Mouse (Mus musculus) kidney, adult 2 months (tissue): ENCODE measurements around the gene Ap2b1. TPM values are rescaled to one million over a fixed set of nuclear protein-coding genes. Genes with fewer than 3 reads are reported as not detected.

Experiments
- DNase-seq: peaks from one replicate; pipeline ENCODE4 v3.0.0; 2021
- H3K27ac ChIP-seq: fragments of 200-500 bp; 2 replicates; pipeline ENCODE4 v1.5.1; 2012; ENCODE audit warnings: low read depth, low read length, control low read depth, inconsistent platforms; ENCODE audit not compliant: insufficient read depth
- H3K27me3 ChIP-seq: fragments of 200-500 bp; replicated peaks from 2 replicates; pipeline ENCODE4 v1.6.1; 2012; ENCODE audit warnings: mild to moderate bottlenecking, moderate library complexity, low read length, inconsistent platforms; ENCODE audit not compliant: control insufficient read depth, insufficient read depth
- H3K36me3 ChIP-seq: fragments of 200-500 bp; 2 replicates; pipeline ENCODE4 v1.6.1; 2012; ENCODE audit warnings: mild to moderate bottlenecking, moderate library complexity, low read length, inconsistent platforms; ENCODE audit not compliant: control insufficient read depth, insufficient read depth
- H3K4me1 ChIP-seq: fragments of 200-500 bp; 2 replicates; pipeline ENCODE4 v1.6.1; 2011; ENCODE audit warnings: low read length; ENCODE audit not compliant: control insufficient read depth, insufficient read depth
- H3K4me3 ChIP-seq: fragments of 200-500 bp; 2 replicates; pipeline ENCODE4 v1.5.1; 2011; ENCODE audit warnings: mild to moderate bottlenecking, low read depth, low read length, control low read depth; ENCODE audit not compliant: insufficient read depth
- CTCF ChIP-seq: fragments of 200-500 bp; conservative IDR thresholded peaks from 2 replicates; pipeline ENCODE4 v1.5.1; 2011; ENCODE audit warnings: low read depth, mild to moderate bottlenecking, control low read depth, low read length, moderate library complexity, mixed read lengths; ENCODE audit not compliant: insufficient read depth, insufficient read length
- POLR2A ChIP-seq: fragments of 200-500 bp; IDR thresholded peaks from one replicate; pipeline ENCODE4 v1.6.1; 2011; ENCODE audit warnings: low read depth, low read length, control low read depth
- WGBS: fragments of 180-500 bp; shearing (Covaris S2); methylation state at CpG from one replicate; pipeline ENCODE4 v1.1.7; 2018; 5-methylcytosine and 5-hydroxymethylcytosine counted together
- polyA plus RNA-seq: library from polyadenylated mRNA; depleted of rRNA; stranded (reverse); fragments of >200 nt; gene quantifications from 2 replicates; pipeline ENCODE4 v1.2.3, GENCODE M21; 2012

Ap2b1 gene
- polyA plus RNA-seq, 1 experiment, result 37.4 TPM

DNA sequence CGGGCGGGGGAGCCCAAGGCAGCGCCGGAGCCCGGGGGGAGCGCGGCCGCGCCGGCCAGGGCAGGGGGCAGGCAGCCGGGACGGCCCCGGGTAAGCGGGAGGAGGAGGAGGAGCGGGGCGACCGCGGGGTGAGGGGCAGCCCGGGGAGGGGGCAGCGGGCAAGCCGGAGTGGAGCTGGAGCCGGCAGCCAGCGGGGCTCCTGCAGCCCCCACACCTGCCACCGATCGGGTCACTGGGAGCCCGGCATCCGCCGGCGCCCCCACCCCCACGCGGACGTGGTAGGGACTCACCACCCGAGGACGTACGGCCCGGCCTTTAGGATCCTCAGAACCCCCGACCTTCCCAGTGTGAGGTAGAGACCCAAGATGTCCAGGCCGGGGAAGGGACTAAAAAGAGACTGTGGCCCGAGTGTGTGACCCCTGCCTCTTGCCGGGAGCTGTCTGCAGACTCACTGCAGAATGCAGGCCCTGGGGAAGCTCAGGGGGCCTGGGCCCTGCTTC is 111.0 kb downstream of the Ap2b1 start:
- DNase-seq, result no peak
- 5% methylated on average over 39 of the region's 40 CpGs for WGBS
- no peak for TF ChIP-seq CTCF

DNA sequence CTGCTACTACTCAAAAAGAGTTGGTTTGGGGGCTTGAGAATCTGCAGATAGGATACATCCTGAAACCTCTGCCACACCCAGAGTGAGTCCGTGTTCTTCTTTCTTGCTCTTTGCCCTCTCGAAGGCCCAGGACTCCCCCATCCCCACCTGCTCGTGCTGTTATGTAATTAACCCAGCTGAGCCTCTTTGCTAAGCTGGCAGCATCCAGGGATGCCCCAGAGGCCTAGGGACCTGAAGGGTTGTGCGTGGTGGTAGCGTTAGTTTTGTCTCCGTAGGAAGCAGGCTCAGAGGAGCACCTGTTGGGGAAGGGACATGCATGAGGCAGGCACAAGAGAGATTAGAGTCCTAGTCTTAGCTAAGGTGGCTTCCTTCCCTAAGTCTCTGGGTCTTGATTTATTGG is 111.7 kb downstream of the Ap2b1 start:
- Histone ChIP-seq H3K27me3 (no peaks in the 10 kb centered on the region), H3K27ac (no peak overlapping the region), H3K4me1 (no peaks in the 10 kb centered on the region; the same call in 1 of the 2 replicates), H3K36me3 (no peaks in the 10 kb centered on the region), H3K4me3 (no peak overlapping the region)
- no peak for DNase-seq
- TF ChIP-seq POLR2A, result no peak
- WGBS, result 71% methylated on average over 6 of the region's 6 CpGs

More for the DNA sequence above, 111.0 kb downstream of the Ap2b1 start:
- H3K36me3 ChIP-seq, result no peaks in the 10 kb centered on the region
- H3K27ac ChIP-seq, result no peak overlapping the region
- no peaks in the 10 kb centered on the region; the same call in 1 of the 2 replicates for H3K4me1 ChIP-seq
- H3K4me3 ChIP-seq, result peak overlapping the region; percentile 28; the same call in 1 of the 2 replicates
- no peaks in the 10 kb centered on the region for H3K27me3 ChIP-seq

DNA sequence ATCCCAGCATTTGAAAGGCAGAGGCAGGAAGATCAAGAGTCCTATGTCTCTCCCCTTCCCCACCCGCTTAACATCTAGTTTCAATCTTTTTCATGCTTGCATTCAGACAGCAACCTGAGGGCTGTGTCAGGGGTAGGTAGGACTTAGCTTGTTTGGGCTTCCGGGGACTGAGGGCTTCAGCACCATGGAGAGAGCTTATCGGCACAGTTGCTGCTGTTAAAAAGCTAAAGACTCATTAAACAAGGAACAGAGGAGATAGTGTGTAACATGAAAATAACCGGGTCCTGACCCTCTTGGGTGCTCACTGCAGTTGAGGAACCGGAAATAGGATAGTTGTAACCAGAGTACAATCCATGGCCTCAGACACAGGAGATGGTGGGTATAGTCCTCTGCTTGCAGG is 118.3 kb downstream of the Ap2b1 start:
- Histone ChIP-seq H3K27ac (no peak overlapping the region), H3K36me3 (no peaks in the 10 kb centered on the region), H3K4me3 (no peak overlapping the region), H3K4me1 (no peaks in the 10 kb centered on the region), H3K27me3 (0 out of 2 replicates have a peak, but pooled peaks cover 1% of the 10 kb centered on the region)
- peak; percentile 67 for DNase-seq
- 3% methylated on average over 5 of the region's 5 CpGs for WGBS
- no peak for TF ChIP-seq CTCF
- TF ChIP-seq POLR2A, result no peak

DNA sequence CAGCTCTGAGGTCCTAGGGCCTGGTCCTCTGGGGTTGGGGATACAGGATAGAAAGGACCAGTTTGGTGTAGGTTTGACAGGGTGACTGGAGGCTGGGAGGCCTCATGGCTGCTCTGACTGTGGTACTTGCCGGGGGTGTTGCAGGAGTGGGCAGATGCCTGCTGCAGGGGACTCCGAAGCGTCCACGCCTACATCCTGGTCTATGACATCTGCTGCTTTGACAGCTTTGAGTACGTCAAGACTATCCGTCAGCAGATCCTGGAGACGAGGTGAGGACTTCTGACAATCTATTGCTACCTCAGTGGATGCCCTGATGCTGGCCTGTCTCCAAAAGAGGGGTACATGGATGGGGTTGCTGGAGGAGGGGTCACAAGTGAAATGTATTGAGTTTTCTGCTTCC is 118.9 kb downstream of the Ap2b1 start:
- no peaks in the 10 kb centered on the region for H3K4me1 ChIP-seq
- no peaks in the 10 kb centered on the region for H3K36me3 ChIP-seq
- WGBS, result 81% methylated on average over 7 of the region's 7 CpGs
- H3K4me3 ChIP-seq, result no peak overlapping the region
- H3K27me3 ChIP-seq, result 0 out of 2 replicates have a peak, but pooled peaks cover 1% of the 10 kb centered on the region
- no peak for TF ChIP-seq CTCF
- no peak for TF ChIP-seq POLR2A
- no peak overlapping the region for H3K27ac ChIP-seq
- no peak for DNase-seq

DNA sequence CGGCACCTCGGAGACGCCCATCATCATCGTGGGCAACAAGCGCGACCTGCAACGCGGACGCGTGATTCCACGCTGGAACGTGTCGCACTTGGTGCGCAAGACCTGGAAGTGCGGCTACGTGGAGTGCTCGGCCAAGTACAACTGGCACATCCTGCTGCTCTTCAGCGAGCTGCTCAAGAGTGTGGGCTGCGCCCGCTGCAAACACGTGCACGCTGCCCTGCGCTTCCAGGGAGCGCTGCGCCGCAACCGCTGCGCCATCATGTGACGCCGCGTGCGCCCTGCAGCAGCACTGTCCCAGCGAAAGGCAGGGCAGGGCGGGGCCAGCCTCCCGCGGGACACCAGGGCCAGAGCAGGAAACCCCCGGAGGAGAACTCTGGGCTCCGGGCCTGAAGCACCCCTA is 119.7 kb downstream of the Ap2b1 start:
- 0 out of 2 replicates have a peak, but pooled peaks cover 1% of the 10 kb centered on the region for H3K27me3 ChIP-seq
- no peaks in the 10 kb centered on the region for H3K4me1 ChIP-seq
- no peak for DNase-seq
- TF ChIP-seq CTCF, result no peak
- 8% methylated on average over 38 of the region's 38 CpGs for WGBS
- H3K36me3 ChIP-seq, result no peaks in the 10 kb centered on the region
- H3K4me3 ChIP-seq, result no peak overlapping the region
- H3K27ac ChIP-seq, result no peak overlapping the region

DNA sequence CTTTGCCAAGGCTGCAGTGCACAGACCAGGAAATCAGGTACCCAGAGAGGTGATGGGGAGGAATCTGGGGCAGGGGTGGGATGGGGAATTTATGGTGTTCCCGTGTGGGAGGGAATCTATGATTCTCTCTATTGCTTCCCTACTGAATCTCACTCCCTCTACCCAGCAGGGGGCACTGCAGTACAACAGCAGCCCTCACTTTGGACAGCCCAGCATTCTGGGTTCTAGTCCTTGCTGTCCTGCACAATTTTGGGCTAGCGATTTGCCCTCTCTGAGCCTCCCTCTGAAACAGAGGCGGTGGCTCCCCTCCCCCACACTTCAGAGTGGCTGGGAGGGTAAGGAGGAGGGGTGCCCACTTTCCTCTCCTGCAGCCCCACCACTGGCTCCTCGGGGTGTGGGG is 121.5 kb downstream of the Ap2b1 start:
- Histone ChIP-seq H3K4me1 (no peaks in the 10 kb centered on the region), H3K36me3 (no peaks in the 10 kb centered on the region), H3K4me3 (no peak overlapping the region), H3K27me3 (0 out of 2 replicates have a peak, but pooled peaks cover 1% of the 10 kb centered on the region), H3K27ac (no peak overlapping the region)
- 34% methylated on average over 4 of the region's 4 CpGs for WGBS
- DNase-seq, result no peak
- no peak for TF ChIP-seq POLR2A
- TF ChIP-seq CTCF, result no peak

DNA sequence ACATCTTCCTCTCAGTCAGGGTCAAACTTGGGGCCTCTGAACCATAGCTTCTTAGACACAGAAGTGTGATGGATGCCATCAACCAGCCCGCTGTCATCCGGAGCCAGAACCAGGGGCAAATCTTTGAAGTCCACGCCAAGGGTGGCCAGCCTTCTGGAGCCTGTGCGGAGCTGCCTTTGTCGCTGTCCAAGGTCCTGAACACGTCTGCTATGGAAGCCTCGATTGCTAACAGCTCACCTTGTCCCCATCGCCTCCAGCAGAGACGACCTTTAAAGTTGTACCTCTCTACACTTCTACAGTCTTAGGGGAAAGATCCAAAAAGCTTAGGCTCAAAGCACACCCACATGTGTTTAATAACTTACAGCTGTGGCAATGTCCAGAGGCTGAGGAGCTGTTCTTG is 122.5 kb downstream of the Ap2b1 start:
- DNase-seq, result peak; percentile 64
- WGBS, result 2% methylated on average over 9 of the region's 9 CpGs
- H3K27me3 ChIP-seq, result 0 out of 2 replicates have a peak, but pooled peaks cover 1% of the 10 kb centered on the region
- H3K4me1 ChIP-seq, result no peaks in the 10 kb centered on the region
- TF ChIP-seq POLR2A, result no peak
- TF ChIP-seq CTCF, result no peak
- H3K4me3 ChIP-seq, result no peak overlapping the region
- no peak overlapping the region for H3K27ac ChIP-seq
- H3K36me3 ChIP-seq, result no peaks in the 10 kb centered on the region

DNA sequence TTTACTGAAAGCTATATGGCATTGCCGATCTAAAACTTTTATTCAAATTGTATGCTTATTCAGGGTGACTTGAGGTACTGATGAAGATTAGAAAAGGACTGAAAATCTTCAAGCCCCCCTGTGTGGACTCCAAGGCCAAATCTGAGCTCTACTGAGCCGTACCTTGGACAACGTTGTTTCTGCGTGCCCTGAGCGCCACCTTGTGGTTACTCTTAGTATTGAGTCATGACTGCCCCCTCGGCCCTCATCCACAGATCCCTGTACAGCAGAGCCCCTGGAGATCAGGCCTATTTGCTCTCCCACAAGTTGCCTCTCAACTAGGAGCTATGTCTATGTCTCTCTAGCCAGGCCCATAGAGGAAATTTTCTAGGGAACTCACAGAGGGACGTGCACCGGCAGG is 125.9 kb downstream of the Ap2b1 start:
- Histone ChIP-seq H3K4me1 (no peaks in the 10 kb centered on the region), H3K27me3 (no peaks in the 10 kb centered on the region), H3K4me3 (no peak overlapping the region), H3K36me3 (no peaks in the 10 kb centered on the region), H3K27ac (no peak overlapping the region)
- peak; percentile 63 for DNase-seq
- TF ChIP-seq CTCF (peak; percentile 95), POLR2A (no peak)
- 6% methylated on average over 8 of the region's 8 CpGs for WGBS
